Mouse (Mus musculus) hindbrain, postnatal 0 days (tissue): ENCODE measurements around the gene Cemip2. TPM values are rescaled to one million over a fixed set of nuclear protein-coding genes. Genes with fewer than 3 reads are reported as not detected.

Source experiments
- ATAC-seq: fragments of 200-750 bp; cut with Nextera tagmentation; 2 replicates; pipeline ENCODE4 v1.8.0; 2017; ENCODE audit warnings: mild to moderate bottlenecking, moderate TSS enrichment, moderate library complexity
- DNase-seq: peaks from one replicate; pipeline ENCODE4 v3.0.0-alpha.2; 2015; ENCODE audit warnings: low spot score
- H3K27ac ChIP-seq: fragments of 300-500 bp; sonication (generic); 2 replicates; pipeline ENCODE4 v1.5.1; 2014; ENCODE audit warnings: mild to moderate bottlenecking
- H3K27me3 ChIP-seq: fragments of 300-500 bp; sonication (generic); 2 replicates; pipeline ENCODE4 v1.6.1; 2014; ENCODE audit warnings: low read length, mixed read lengths; ENCODE audit not compliant: insufficient read depth
- H3K36me3 ChIP-seq: fragments of 300-500 bp; sonication (generic); 2 replicates; pipeline ENCODE4 v1.6.1; 2014; ENCODE audit warnings: low read length, mixed read lengths; ENCODE audit not compliant: insufficient read depth
- H3K4me1 ChIP-seq: fragments of 300-500 bp; sonication (generic); 2 replicates; pipeline ENCODE4 v1.6.1; 2014; ENCODE audit warnings: antibody characterized with exemption, low read length, mixed read lengths; ENCODE audit not compliant: insufficient read depth
- H3K4me2 ChIP-seq: fragments of 300-500 bp; sonication (generic); 2 replicates; pipeline ENCODE4 v1.6.1; 2014; ENCODE audit warnings: low read depth, mild to moderate bottlenecking, low read length, moderate library complexity, mixed read lengths
- H3K4me3 ChIP-seq: fragments of 300-500 bp; sonication (generic); 2 replicates; pipeline ENCODE4 v1.5.1; 2014; ENCODE audit warnings: low read length
- H3K9ac ChIP-seq: fragments of 300-500 bp; sonication (generic); replicated peaks from 2 replicates; pipeline ENCODE4 v1.6.1; 2014; ENCODE audit warnings: mild to moderate bottlenecking, low read length, moderate library complexity, mixed read lengths
- H3K9me3 ChIP-seq: fragments of 300-500 bp; sonication (generic); 2 replicates; pipeline ENCODE4 v1.6.1; 2016; ENCODE audit warnings: low read length, mixed read lengths
- CTCF ChIP-seq: IDR thresholded peaks from 2 replicates; pipeline ENCODE4 v1.5.1; 2016; ENCODE audit warnings: antibody characterized with exemption, control low read depth, low read depth
- WGBS: fragments of 180-500 bp; shearing (Covaris S2); extraction: QIAGEN DNeasy Blood & Tissue Kit; methylation state at CpG from one replicate; pipeline ENCODE4 v1.1.7; 2014; 5-methylcytosine and 5-hydroxymethylcytosine counted together
- polyA plus RNA-seq: library from polyadenylated mRNA; unstranded; fragments of >200 nt; fragmentation: Nextera tagmentation; extraction: Ambion mirVana; gene quantifications from 2 replicates; pipeline ENCODE4 v1.2.1, GENCODE M21; 2015
- total RNA-seq: library from RNA; depleted of rRNA; stranded (reverse); fragments of >200 nt; gene quantifications from 2 replicates; pipeline ENCODE4 v1.2.3, GENCODE M21; 2014

The Cemip2 gene
- total and polyA plus RNA-seq, 2 experiments from 2014 or later: 11.7 to 25.1 TPM

DNA sequence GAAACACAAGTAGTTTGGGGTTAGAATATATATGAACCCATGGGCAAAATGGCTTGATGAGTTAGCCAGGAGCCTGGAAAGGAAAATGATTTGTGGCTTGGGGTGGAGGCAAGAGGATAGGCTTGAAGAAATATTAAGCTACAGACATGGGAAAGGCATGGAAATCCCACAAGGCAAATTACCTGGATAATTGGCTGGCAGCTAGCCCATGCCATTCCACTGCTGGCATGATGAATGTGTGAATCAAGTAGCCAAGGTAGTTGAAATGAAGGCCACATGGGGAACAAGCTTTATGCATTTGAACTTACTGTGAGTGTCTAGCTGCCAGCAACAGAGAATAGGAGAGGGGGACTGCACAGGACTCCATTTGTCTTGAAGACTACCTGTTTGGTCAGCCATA is 16.5 kb upstream of the Cemip2 start:
- Histone ChIP-seq H3K36me3 (no peaks in the 10 kb centered on the region), H3K4me2 (no peak overlapping the region), H3K9me3 (no peaks in the 10 kb centered on the region), H3K27ac (no peak overlapping the region), H3K27me3 (no peaks in the 10 kb centered on the region), H3K9ac (no peak overlapping the region), H3K4me1 (no peaks in the 10 kb centered on the region), H3K4me3 (no peak overlapping the region)
- no peak for TF ChIP-seq CTCF
- DNase-seq (no peak), ATAC-seq (no peak)

DNA sequence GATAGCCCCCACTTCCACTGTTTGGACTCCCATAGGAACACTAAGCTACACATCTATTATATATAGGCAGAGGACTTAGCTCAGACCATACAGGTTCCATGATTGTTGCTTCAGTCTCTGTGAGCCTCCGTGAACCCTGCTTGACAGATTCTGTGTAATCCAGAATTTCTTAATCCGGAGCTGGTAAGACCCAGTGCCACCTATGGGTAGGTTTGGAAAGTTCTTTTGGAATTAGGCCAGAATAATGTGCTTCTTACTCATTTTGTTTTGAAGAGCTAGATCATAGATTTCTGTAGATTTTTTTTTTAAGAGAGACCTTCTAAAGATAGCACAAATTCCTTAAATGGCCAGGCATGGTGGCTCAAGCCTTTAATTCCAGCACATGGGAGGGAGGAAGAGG is 14.1 kb upstream of the Cemip2 start:
- H3K4me1 ChIP-seq: no peaks in the 10 kb centered on the region
- WGBS: 75% methylated on average over 2 of the region's 2 CpGs

DNA sequence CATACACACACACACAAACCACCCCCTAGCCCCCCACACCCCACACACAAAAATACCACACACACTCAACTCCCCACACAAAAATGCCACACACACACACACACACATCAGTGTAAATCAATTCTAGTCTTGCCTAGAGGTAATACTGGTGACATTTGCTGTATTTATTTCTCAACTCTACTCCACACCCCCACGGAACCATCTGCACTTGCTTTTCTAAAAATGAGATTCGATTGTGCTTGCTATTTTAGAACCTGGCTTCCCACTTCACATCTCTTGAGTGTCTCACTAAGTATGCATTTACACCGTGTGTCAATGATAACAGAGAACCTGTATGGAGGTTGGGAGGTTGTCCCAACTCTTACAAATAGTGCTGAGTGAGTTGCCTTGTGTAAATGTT is 13.4 kb upstream of the Cemip2 start:
- TF ChIP-seq CTCF: no peak
- Histone ChIP-seq H3K4me1 (no peaks in the 10 kb centered on the region), H3K4me2 (no peak overlapping the region), H3K36me3 (no peaks in the 10 kb centered on the region), H3K4me3 (no peak overlapping the region), H3K27ac (no peak overlapping the region), H3K27me3 (no peaks in the 10 kb centered on the region), H3K9ac (no peak overlapping the region), H3K9me3 (no peaks in the 10 kb centered on the region)
- DNase-seq: no peak
- 77% methylated on average over 3 of the region's 3 CpGs for WGBS
- ATAC-seq: no peak

More for the DNA sequence above, 14.1 kb upstream of the Cemip2 start:
- DNase-seq (peak; percentile 36), ATAC-seq (no peak)
- Histone ChIP-seq H3K4me3 (no peak overlapping the region), H3K9me3 (no peaks in the 10 kb centered on the region), H3K4me2 (no peak overlapping the region), H3K9ac (no peak overlapping the region), H3K27me3 (no peaks in the 10 kb centered on the region), H3K27ac (no peak overlapping the region), H3K36me3 (no peaks in the 10 kb centered on the region)
- TF ChIP-seq CTCF: peak; percentile 32; the same call in 1 of the 2 replicates

DNA sequence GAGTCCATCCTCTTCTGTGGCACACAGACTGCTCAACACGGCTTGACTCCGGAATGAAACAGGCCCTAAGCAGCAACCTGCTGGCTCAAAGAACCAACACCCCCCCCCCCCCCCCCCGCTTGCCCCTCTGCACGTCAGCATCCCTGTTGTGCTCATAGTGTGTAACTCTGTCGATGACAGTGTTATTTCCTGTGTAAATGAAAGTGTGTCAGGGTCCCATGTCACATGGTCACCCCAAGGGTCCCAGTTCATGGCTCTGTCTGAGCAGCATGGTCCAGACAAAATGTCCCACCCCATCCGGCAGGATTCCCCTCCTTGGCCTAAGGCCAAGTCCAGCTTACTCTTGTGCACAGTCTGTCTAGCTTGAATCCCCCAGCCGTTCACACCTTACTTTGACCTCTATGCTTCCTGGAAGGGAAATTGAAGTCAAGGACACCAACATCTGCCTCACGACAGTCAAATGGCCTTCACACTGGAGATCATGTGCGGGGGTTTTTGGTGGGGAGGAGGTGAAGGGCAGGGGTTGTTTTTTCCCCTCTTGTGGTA is 10.6 kb upstream of the Cemip2 start:
- TF ChIP-seq CTCF: no peak
- H3K36me3 ChIP-seq: no peaks in the 10 kb centered on the region
- no peaks in the 10 kb centered on the region for H3K27me3 ChIP-seq
- ATAC-seq (no peak), DNase-seq (no peak)
- H3K9me3 ChIP-seq: no peaks in the 10 kb centered on the region
- no peak overlapping the region for H3K27ac ChIP-seq
- no peak overlapping the region for H3K9ac ChIP-seq
- 66% methylated on average over 8 of the region's 9 CpGs for WGBS
- H3K4me3 ChIP-seq: no peak overlapping the region
- no peak overlapping the region for H3K4me2 ChIP-seq
- no peaks in the 10 kb centered on the region for H3K4me1 ChIP-seq

DNA sequence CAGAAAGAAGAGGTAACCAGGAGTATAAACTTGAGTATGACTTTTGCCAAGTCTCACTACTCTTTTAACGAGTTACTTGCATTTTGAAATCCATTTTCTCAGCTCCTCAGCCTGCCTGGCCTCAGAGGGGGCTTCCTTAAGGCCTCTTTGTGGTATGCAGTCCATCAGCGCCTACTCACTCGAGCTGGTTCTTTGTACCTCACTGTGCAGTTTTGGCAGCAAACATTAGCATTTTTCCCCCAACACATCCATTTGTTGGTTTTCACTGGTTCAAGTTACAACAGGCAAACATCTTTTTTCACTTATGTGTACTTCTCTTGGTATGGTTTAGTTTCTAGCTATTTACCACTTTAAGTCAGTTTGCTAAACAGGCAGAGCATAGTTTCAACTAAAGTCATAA is 8.3 kb upstream of the Cemip2 start:
- WGBS: 64% methylated on average over 3 of the region's 3 CpGs
- Histone ChIP-seq H3K9ac (no peak overlapping the region), H3K27me3 (no peaks in the 10 kb centered on the region), H3K36me3 (no peaks in the 10 kb centered on the region), H3K27ac (no peak overlapping the region), H3K4me1 (no peaks in the 10 kb centered on the region), H3K9me3 (no peaks in the 10 kb centered on the region), H3K4me2 (no peak overlapping the region), H3K4me3 (no peak overlapping the region)
- no peak for TF ChIP-seq CTCF
- DNase-seq (no peak), ATAC-seq (no peak)

DNA sequence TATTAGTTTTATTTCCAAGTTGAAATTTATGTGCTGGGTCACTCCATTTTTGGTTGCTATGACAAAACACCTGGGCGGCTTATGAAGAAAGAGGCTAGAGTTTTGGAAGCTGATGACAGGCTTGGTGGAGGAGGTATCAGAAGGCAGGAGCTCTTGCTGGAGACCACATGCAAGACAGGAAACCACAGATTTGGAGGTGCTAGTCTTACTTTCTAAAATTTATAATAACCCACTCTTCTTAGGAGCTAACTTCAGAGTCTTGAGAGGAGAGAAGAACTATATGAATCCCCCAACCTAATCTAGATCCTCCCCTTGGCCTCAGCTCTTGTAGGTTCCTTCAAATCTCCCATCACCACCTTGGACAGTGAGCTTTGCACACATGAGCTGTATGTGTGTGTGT is 6.6 kb upstream of the Cemip2 start:
- no peaks in the 10 kb centered on the region for H3K4me1 ChIP-seq
- H3K4me3 ChIP-seq: no peak overlapping the region
- ATAC-seq (no peak), DNase-seq (no peak)
- no peak overlapping the region for H3K9ac ChIP-seq
- H3K4me2 ChIP-seq: no peak overlapping the region
- no peak for TF ChIP-seq CTCF
- 88% methylated on average over 1 of the region's 1 CpGs for WGBS
- H3K27ac ChIP-seq: no peak overlapping the region
- H3K36me3 ChIP-seq: no peaks in the 10 kb centered on the region
- no peaks in the 10 kb centered on the region for H3K9me3 ChIP-seq
- H3K27me3 ChIP-seq: no peaks in the 10 kb centered on the region

DNA sequence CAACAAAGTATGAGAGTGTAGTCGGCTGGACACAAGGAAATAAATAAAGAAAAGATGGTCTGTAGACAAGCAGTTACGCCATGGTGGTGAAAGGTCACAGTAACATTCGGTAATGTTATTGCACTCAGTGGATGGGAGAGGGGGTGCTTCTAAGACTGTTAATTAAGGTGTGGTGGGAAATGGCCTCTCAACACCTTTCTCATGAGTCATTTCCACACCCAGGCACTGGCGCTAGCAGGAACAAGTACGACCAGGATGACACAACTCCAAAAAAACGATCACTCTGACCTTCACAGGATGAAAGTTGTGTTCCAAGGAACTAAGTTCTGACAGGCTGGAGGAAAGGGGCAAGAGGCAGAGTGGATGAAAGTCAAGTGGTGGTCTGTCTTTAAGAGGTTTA is 4.5 kb upstream of the Cemip2 start:
- Histone ChIP-seq H3K9me3 (no peaks in the 10 kb centered on the region), H3K36me3 (no peaks in the 10 kb centered on the region), H3K4me1 (no peaks in the 10 kb centered on the region), H3K4me2 (no peak overlapping the region), H3K27me3 (no peaks in the 10 kb centered on the region), H3K9ac (no peak overlapping the region), H3K27ac (no peak overlapping the region), H3K4me3 (no peak overlapping the region)
- TF ChIP-seq CTCF: no peak
- DNase-seq (no peak), ATAC-seq (no peak)
- 83% methylated on average over 6 of the region's 6 CpGs for WGBS
